Mouse (Mus musculus) kidney, postnatal 36 days (tissue): Measurements from ENCODE around the gene Zfp30.

Experiments
- DNase-seq, 2 experiments: peaks; one replicate each; pipeline ENCODE4 v3.0.0; 2021 to 2022; ENCODE audit warnings: mixed read lengths in 2 of 2

The Zfp30 gene

DNA sequence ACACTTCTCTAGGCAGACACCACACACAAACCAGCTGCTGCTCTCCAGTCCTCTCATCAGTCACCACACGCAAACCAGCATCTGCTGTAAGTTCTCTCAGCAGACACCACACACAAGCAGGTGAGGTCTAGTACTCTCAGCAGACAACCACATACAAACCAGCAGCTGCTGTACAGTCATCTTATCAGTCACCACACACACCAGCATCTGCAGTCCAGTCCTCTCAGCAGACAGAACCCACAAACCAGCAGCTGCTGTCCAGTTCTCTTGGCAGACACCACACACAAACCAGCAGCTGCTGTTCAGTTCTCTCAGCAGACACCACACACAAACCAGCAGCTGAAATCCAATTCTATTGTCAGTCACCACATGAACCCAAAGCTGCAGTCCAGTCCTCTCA, 53.0 kb downstream of the Zfp30 start:
- DNase-seq, result no peak

DNA sequence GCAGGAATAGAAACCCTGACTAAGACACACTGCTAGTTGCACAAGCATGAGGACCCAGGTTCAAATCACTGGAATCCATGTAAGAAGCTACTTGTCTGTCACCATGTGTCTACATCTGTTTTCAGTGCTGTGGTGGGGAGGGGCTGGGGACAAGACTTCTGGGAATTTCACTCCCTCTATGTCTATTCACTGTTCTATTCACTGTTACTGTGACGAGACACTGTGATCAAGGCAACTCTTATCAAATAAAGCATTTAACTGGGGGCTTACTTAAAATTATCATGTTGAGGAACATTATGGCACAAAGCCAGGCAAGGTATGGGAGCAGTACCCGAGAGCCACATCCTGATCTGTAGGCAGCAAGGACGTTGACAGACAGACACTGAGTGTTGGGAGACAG, 55.5 kb downstream of the Zfp30 start:
- no peak for DNase-seq

DNA sequence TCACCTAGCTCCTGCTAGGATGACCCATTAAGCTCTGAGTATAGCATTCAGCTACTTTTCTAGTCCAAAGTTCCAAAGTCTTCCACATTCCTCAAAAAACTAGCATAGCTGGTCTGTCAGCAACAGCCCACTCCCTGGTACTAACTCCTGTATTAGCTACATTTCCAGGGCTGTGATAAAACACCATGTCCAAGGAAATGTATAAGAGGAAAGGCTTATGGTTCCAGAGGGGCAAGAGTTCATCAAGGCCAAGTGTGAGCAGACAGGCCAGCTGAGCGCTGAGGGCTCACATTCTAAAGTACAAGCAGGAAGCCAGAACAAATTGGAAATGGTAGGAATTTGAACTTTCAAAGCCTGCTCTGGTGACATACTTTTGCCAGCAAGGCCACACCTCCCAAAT, 58.3 kb downstream of the Zfp30 start:
- DNase-seq, result peak; percentile 24 to 33
